Mouse (Mus musculus): ENCODE data around the gene Crebl2. TPM values are rescaled to one million over a fixed set of nuclear protein-coding genes. Genes with fewer than 3 reads are reported as not detected.
A peak's percentile ranks its signal among the peaks of the same experiment; 100 is the strongest.

Crebl2 gene
- polyA plus RNA-seq, 1 experiment = 4.2 TPM

- Histone ChIP-seq H3K4me1 (ENCODE audit: control insufficient read depth, insufficient read depth, insufficient read length, low read length) (no peaks in the 10 kb centered on the region), H3K27ac (ENCODE audit: insufficient read depth, low read depth, low read length) (no peak overlapping the region), H3K4me3 (ENCODE audit: low read depth, low read length) (no peak overlapping the region), H3K36me3 (ENCODE audit: control insufficient read depth, insufficient read depth, low read length) (peaks cover 4% of the 10 kb centered on the region; the same call in 1 of the 2 replicates), H3K27me3 (ENCODE audit: control insufficient read depth, insufficient read depth, low read length) (no peaks in the 10 kb centered on the region)
- TF ChIP-seq CTCF (IDR thresholded peaks at IDR 0.05; ENCODE audit: extremely low read depth, insufficient read length, insufficient replicate concordance, low read depth, low read length) = no peak
- TF ChIP-seq POLR2A (IDR thresholded peaks at IDR 0.05; ENCODE audit: low read depth, low read length) = no peak
- 93% methylated on average over 6 of the region's 6 CpGs for WGBS
These were observed 29.1 kb downstream of the Crebl2 start for GRCm38 (mm10) chr6:134859021-134859420.

- no peak for TF ChIP-seq CTCF (IDR thresholded peaks at IDR 0.05; ENCODE audit: extremely low read depth, insufficient read length, insufficient replicate concordance, low read depth, low read length)
- no peak for TF ChIP-seq POLR2A (IDR thresholded peaks at IDR 0.05; ENCODE audit: low read depth, low read length)
- H3K4me3 ChIP-seq (ENCODE audit: low read depth, low read length) = no peak overlapping the region
- no peaks in the 10 kb centered on the region for H3K27me3 ChIP-seq (ENCODE audit: control insufficient read depth, insufficient read depth, low read length)
- H3K36me3 ChIP-seq (ENCODE audit: control insufficient read depth, insufficient read depth, low read length) = peaks cover 4% of the 10 kb centered on the region; the same call in 1 of the 2 replicates
- H3K4me1 ChIP-seq (ENCODE audit: control insufficient read depth, insufficient read depth, insufficient read length, low read length) = no peaks in the 10 kb centered on the region
- WGBS = 64% methylated on average over 4 of the region's 4 CpGs
- H3K27ac ChIP-seq (ENCODE audit: insufficient read depth, low read depth, low read length) = no peak overlapping the region
These were observed 30.3 kb downstream of the Crebl2 start for GRCm38 (mm10) chr6:134860275-134860674.

GRCm38 (mm10) chr6:134861386-134861785 lies 31.4 kb downstream of the Crebl2 start:
- peaks cover 3% of the 10 kb centered on the region; the same call in 1 of the 2 replicates for H3K36me3 ChIP-seq (ENCODE audit: control insufficient read depth, insufficient read depth, low read length)
- no peak overlapping the region for H3K4me3 ChIP-seq (ENCODE audit: low read depth, low read length)
- TF ChIP-seq CTCF (IDR thresholded peaks at IDR 0.05; ENCODE audit: extremely low read depth, insufficient read length, insufficient replicate concordance, low read depth, low read length) = no peak
- no peak overlapping the region for H3K27ac ChIP-seq (ENCODE audit: insufficient read depth, low read depth, low read length)
- no peaks in the 10 kb centered on the region for H3K4me1 ChIP-seq (ENCODE audit: control insufficient read depth, insufficient read depth, insufficient read length, low read length)
- WGBS = 93% methylated on average over 12 of the region's 12 CpGs
- H3K27me3 ChIP-seq (ENCODE audit: control insufficient read depth, insufficient read depth, low read length) = no peaks in the 10 kb centered on the region

GRCm38 (mm10) chr6:134862671-134863104 lies 32.7 kb downstream of the Crebl2 start:
- WGBS = 37% methylated on average over 13 of the region's 13 CpGs
- H3K4me3 ChIP-seq (ENCODE audit: low read depth, low read length) = 0 out of 2 replicates have a peak overlapping the region, but pooled peaks have one; percentile 7
- H3K36me3 ChIP-seq (ENCODE audit: control insufficient read depth, insufficient read depth, low read length) = peaks cover 3% of the 10 kb centered on the region; the same call in 1 of the 2 replicates
- no peak overlapping the region for H3K27ac ChIP-seq (ENCODE audit: insufficient read depth, low read depth, low read length)
- no peaks in the 10 kb centered on the region for H3K4me1 ChIP-seq (ENCODE audit: control insufficient read depth, insufficient read depth, insufficient read length, low read length)
- no peaks in the 10 kb centered on the region for H3K27me3 ChIP-seq (ENCODE audit: control insufficient read depth, insufficient read depth, low read length)
- TF ChIP-seq POLR2A (IDR thresholded peaks at IDR 0.05; ENCODE audit: low read depth, low read length) (no peak), CTCF (IDR thresholded peaks at IDR 0.05; ENCODE audit: extremely low read depth, insufficient read length, insufficient replicate concordance, low read depth, low read length) (no peak)

- Histone ChIP-seq H3K4me3 (ENCODE audit: low read depth, low read length) (no peak overlapping the region), H3K4me1 (ENCODE audit: control insufficient read depth, insufficient read depth, insufficient read length, low read length) (no peaks in the 10 kb centered on the region), H3K36me3 (ENCODE audit: control insufficient read depth, insufficient read depth, low read length) (peaks cover 3% of the 10 kb centered on the region; the same call in 1 of the 2 replicates), H3K27ac (ENCODE audit: insufficient read depth, low read depth, low read length) (no peak overlapping the region), H3K27me3 (ENCODE audit: control insufficient read depth, insufficient read depth, low read length) (no peaks in the 10 kb centered on the region)
- 3% methylated on average over 19 of the region's 19 CpGs for WGBS
- TF ChIP-seq POLR2A (IDR thresholded peaks at IDR 0.05; ENCODE audit: low read depth, low read length) (no peak), CTCF (IDR thresholded peaks at IDR 0.05; ENCODE audit: extremely low read depth, insufficient read length, insufficient replicate concordance, low read depth, low read length) (peak; percentile 99)
These were observed 33.2 kb downstream of the Crebl2 start for GRCm38 (mm10) chr6:134863146-134863545.

- Histone ChIP-seq H3K27me3 (ENCODE audit: control insufficient read depth, insufficient read depth, low read length) (no peaks in the 10 kb centered on the region), H3K4me1 (ENCODE audit: control insufficient read depth, insufficient read depth, insufficient read length, low read length) (no peaks in the 10 kb centered on the region), H3K36me3 (ENCODE audit: control insufficient read depth, insufficient read depth, low read length) (peaks cover 4% of the 10 kb centered on the region; the same call in 1 of the 2 replicates), H3K4me3 (ENCODE audit: low read depth, low read length) (no peak overlapping the region), H3K27ac (ENCODE audit: insufficient read depth, low read depth, low read length) (no peak overlapping the region)
- 95% methylated on average over 7 of the region's 7 CpGs for WGBS
- TF ChIP-seq CTCF (IDR thresholded peaks at IDR 0.05; ENCODE audit: extremely low read depth, insufficient read length, insufficient replicate concordance, low read depth, low read length) (no peak), POLR2A (IDR thresholded peaks at IDR 0.05; ENCODE audit: low read depth, low read length) (no peak)
These were observed 36.2 kb downstream of the Crebl2 start for GRCm38 (mm10) chr6:134866113-134866512.

- H3K36me3 ChIP-seq (ENCODE audit: control insufficient read depth, insufficient read depth, low read length) = peaks cover 4% of the 10 kb centered on the region; the same call in 1 of the 2 replicates
- no peaks in the 10 kb centered on the region for H3K27me3 ChIP-seq (ENCODE audit: control insufficient read depth, insufficient read depth, low read length)
- WGBS = 97% methylated on average over 3 of the region's 3 CpGs
- no peak overlapping the region for H3K27ac ChIP-seq (ENCODE audit: insufficient read depth, low read depth, low read length)
- H3K4me3 ChIP-seq (ENCODE audit: low read depth, low read length) = no peak overlapping the region
- H3K4me1 ChIP-seq (ENCODE audit: control insufficient read depth, insufficient read depth, insufficient read length, low read length) = no peaks in the 10 kb centered on the region
- TF ChIP-seq POLR2A (IDR thresholded peaks at IDR 0.05; ENCODE audit: low read depth, low read length) = no peak
- no peak for TF ChIP-seq CTCF (IDR thresholded peaks at IDR 0.05; ENCODE audit: extremely low read depth, insufficient read length, insufficient replicate concordance, low read depth, low read length)
These were observed 37.4 kb downstream of the Crebl2 start for GRCm38 (mm10) chr6:134867325-134867724.
